Mouse (Mus musculus) midbrain, embryonic 16.5 days (tissue): Measurements from ENCODE around the gene Hsd3b6. TPM values are rescaled to one million over a fixed set of nuclear protein-coding genes. Genes with fewer than 3 reads are reported as not detected.

Experiments
- ATAC-seq: fragments of 200-750 bp; cut with Nextera tagmentation; 2 replicates; pipeline ENCODE4 v1.8.0; 2017; ENCODE audit warnings: moderate TSS enrichment
- H3K27ac ChIP-seq: fragments of 300-500 bp; sonication (generic); 2 replicates; pipeline ENCODE4 v1.5.1; 2014; ENCODE audit warnings: mild to moderate bottlenecking, low read length, mixed read lengths
- H3K27me3 ChIP-seq: fragments of 300-500 bp; sonication (generic); 2 replicates; pipeline ENCODE4 v1.6.1; 2014; ENCODE audit warnings: low read depth, low read length, mixed read lengths; ENCODE audit not compliant: control insufficient read depth, insufficient read depth
- H3K36me3 ChIP-seq: fragments of 300-500 bp; sonication (generic); 2 replicates; pipeline ENCODE4 v1.6.1; 2014; ENCODE audit warnings: mild to moderate bottlenecking, low read length, moderate library complexity, mixed read lengths; ENCODE audit not compliant: control insufficient read depth, insufficient read depth
- H3K4me1 ChIP-seq: fragments of 300-500 bp; sonication (generic); 2 replicates; pipeline ENCODE4 v1.6.1; 2014; ENCODE audit warnings: mild to moderate bottlenecking, low read length, mixed read lengths; ENCODE audit not compliant: control insufficient read depth, insufficient read depth
- H3K4me2 ChIP-seq: fragments of 300-500 bp; sonication (generic); 2 replicates; pipeline ENCODE4 v1.6.1; 2014; ENCODE audit warnings: mild to moderate bottlenecking, low read length, mixed read lengths
- H3K4me3 ChIP-seq: fragments of 300-500 bp; sonication (generic); 2 replicates; pipeline ENCODE4 v1.5.1; 2014; ENCODE audit warnings: low read depth, mild to moderate bottlenecking, low read length, moderate library complexity, mixed read lengths
- H3K9ac ChIP-seq: fragments of 300-500 bp; sonication (generic); 2 replicates; pipeline ENCODE4 v1.6.1; 2014; ENCODE audit warnings: low read depth, low read length, mixed read lengths
- H3K9me3 ChIP-seq: fragments of 300-500 bp; sonication (generic); replicated peaks from 2 replicates; pipeline ENCODE4 v1.6.1; 2014; ENCODE audit warnings: mild to moderate bottlenecking, low read length, mixed read lengths; ENCODE audit not compliant: control insufficient read depth, poor library complexity, severe bottlenecking
- WGBS: fragments of 180-500 bp; shearing (Covaris S2); extraction: QIAGEN DNeasy Blood & Tissue Kit; methylation state at CpG from one replicate; pipeline ENCODE4 v1.1.7; 2014; 5-methylcytosine and 5-hydroxymethylcytosine counted together
- polyA plus RNA-seq: library from polyadenylated mRNA; unstranded; fragments of >200 nt; fragmentation: Nextera tagmentation; extraction: Ambion mirVana; gene quantifications from 2 replicates; pipeline ENCODE4 v1.2.1, GENCODE M21; 2015

The Hsd3b6 gene
- 0.44 and 0.47 TPM in 2 replicates for polyA plus RNA-seq

GRCm38 (mm10) chr3:98814101-98814670 is at the start of gene Hsd3b6:
Gene Hsd3b6, minus strand, starts transcription at chr3:98814443.
- no peak for ATAC-seq

GRCm38 (mm10) chr3:98862800-98863199 is 48.6 kb upstream of the Hsd3b6 start:
- WGBS = 100% methylated on average over 1 of the region's 1 CpGs
- H3K4me1 ChIP-seq = no peaks in the 10 kb centered on the region
- ATAC-seq = no peak
- no peak overlapping the region for H3K27ac ChIP-seq
- H3K4me3 ChIP-seq = no peak overlapping the region
- no peak overlapping the region for H3K4me2 ChIP-seq
- H3K27me3 ChIP-seq = no peaks in the 10 kb centered on the region
- no peak overlapping the region for H3K9ac ChIP-seq
- H3K9me3 ChIP-seq = no peaks in the 10 kb centered on the region
- no peaks in the 10 kb centered on the region for H3K36me3 ChIP-seq

More at GRCm38 (mm10) chr3:98814101-98814670, at the start of gene Hsd3b6:
- H3K4me1 ChIP-seq = no peaks in the 10 kb centered on the region
- no peaks in the 10 kb centered on the region for H3K27me3 ChIP-seq
- no peak within 1 kb of the TSS for H3K9ac ChIP-seq
- H3K4me2 ChIP-seq = no peak within 1 kb of the TSS
- 77% methylated on average over 6 of the region's 6 CpGs for WGBS
- H3K9me3 ChIP-seq = no peaks in the 10 kb centered on the region
- no peaks in the 10 kb centered on the region for H3K36me3 ChIP-seq
- H3K4me3 ChIP-seq = no peak within 1 kb of the TSS
- no peak within 1 kb of the TSS for H3K27ac ChIP-seq

- Histone ChIP-seq H3K9me3 (no peaks in the 10 kb centered on the region), H3K27ac (no peak within 1 kb of the TSS), H3K4me3 (no peak within 1 kb of the TSS), H3K27me3 (no peaks in the 10 kb centered on the region), H3K4me1 (no peaks in the 10 kb centered on the region), H3K4me2 (no peak within 1 kb of the TSS), H3K36me3 (no peaks in the 10 kb centered on the region), H3K9ac (no peak within 1 kb of the TSS)
- 94% methylated on average over 3 of the region's 3 CpGs for WGBS
- ATAC-seq = no peak
Observed at GRCm38 (mm10) chr3:98859576-98859975, 45.3 kb upstream of the Hsd3b6 start, which contains the start of gene Hsd3b1. Gene Hsd3b1, minus strand, starts transcription at chr3:98859794.

GRCm38 (mm10) chr3:98858051-98858450 is 43.8 kb upstream of the Hsd3b6 start:
- no peaks in the 10 kb centered on the region for H3K9me3 ChIP-seq
- 91% methylated on average over 2 of the region's 2 CpGs for WGBS
- ATAC-seq = no peak
- no peak overlapping the region for H3K27ac ChIP-seq
- no peaks in the 10 kb centered on the region for H3K36me3 ChIP-seq
- H3K27me3 ChIP-seq = no peaks in the 10 kb centered on the region
- no peak overlapping the region for H3K4me2 ChIP-seq
- no peak overlapping the region for H3K4me3 ChIP-seq
- no peaks in the 10 kb centered on the region for H3K4me1 ChIP-seq
- H3K9ac ChIP-seq = no peak overlapping the region

GRCm38 (mm10) chr3:98856892-98857291 is 42.6 kb upstream of the Hsd3b6 start:
- H3K27me3 ChIP-seq = no peaks in the 10 kb centered on the region
- no peak overlapping the region for H3K9ac ChIP-seq
- 86% methylated on average over 1 of the region's 1 CpGs for WGBS
- H3K4me1 ChIP-seq = no peaks in the 10 kb centered on the region
- H3K27ac ChIP-seq = no peak overlapping the region
- no peak for ATAC-seq
- H3K4me3 ChIP-seq = no peak overlapping the region
- no peaks in the 10 kb centered on the region for H3K36me3 ChIP-seq
- H3K4me2 ChIP-seq = no peak overlapping the region
- H3K9me3 ChIP-seq = no peaks in the 10 kb centered on the region

GRCm38 (mm10) chr3:98855160-98855559 is 40.9 kb upstream of the Hsd3b6 start:
- H3K36me3 ChIP-seq = no peaks in the 10 kb centered on the region
- H3K4me3 ChIP-seq = no peak overlapping the region
- no peak for ATAC-seq
- no peaks in the 10 kb centered on the region for H3K9me3 ChIP-seq
- H3K27me3 ChIP-seq = no peaks in the 10 kb centered on the region
- no peak overlapping the region for H3K9ac ChIP-seq
- no peak overlapping the region for H3K4me2 ChIP-seq
- H3K27ac ChIP-seq = no peak overlapping the region
- H3K4me1 ChIP-seq = no peaks in the 10 kb centered on the region
- WGBS = 91% methylated on average over 3 of the region's 3 CpGs

- H3K4me3 ChIP-seq = no peak overlapping the region
- no peak overlapping the region for H3K9ac ChIP-seq
- no peak overlapping the region for H3K27ac ChIP-seq
- H3K4me1 ChIP-seq = no peaks in the 10 kb centered on the region
- H3K9me3 ChIP-seq = no peaks in the 10 kb centered on the region
- H3K27me3 ChIP-seq = no peaks in the 10 kb centered on the region
- no peak for ATAC-seq
- H3K4me2 ChIP-seq = no peak overlapping the region
- 40% methylated on average over 1 of the region's 1 CpGs for WGBS
- no peaks in the 10 kb centered on the region for H3K36me3 ChIP-seq
Observed at GRCm38 (mm10) chr3:98853685-98854084, 39.4 kb upstream of the Hsd3b6 start.

- Histone ChIP-seq H3K4me3 (no peak overlapping the region), H3K27me3 (no peaks in the 10 kb centered on the region), H3K9me3 (no peaks in the 10 kb centered on the region), H3K36me3 (no peaks in the 10 kb centered on the region), H3K4me2 (no peak overlapping the region), H3K4me1 (no peaks in the 10 kb centered on the region), H3K27ac (no peak overlapping the region), H3K9ac (no peak overlapping the region)
- 93% methylated on average over 3 of the region's 3 CpGs for WGBS
- ATAC-seq = no peak
Observed at GRCm38 (mm10) chr3:98853051-98853450, 38.8 kb upstream of the Hsd3b6 start.

GRCm38 (mm10) chr3:98852631-98853030 is 38.4 kb upstream of the Hsd3b6 start:
- no peak overlapping the region for H3K4me3 ChIP-seq

More at GRCm38 (mm10) chr3:98852631-98853030, 38.4 kb upstream of the Hsd3b6 start:
- no peaks in the 10 kb centered on the region for H3K27me3 ChIP-seq
- H3K27ac ChIP-seq = no peak overlapping the region
- 85% methylated on average over 6 of the region's 6 CpGs for WGBS
- H3K9ac ChIP-seq = no peak overlapping the region
- no peaks in the 10 kb centered on the region for H3K36me3 ChIP-seq
- no peak for ATAC-seq
- H3K9me3 ChIP-seq = no peaks in the 10 kb centered on the region
- no peak overlapping the region for H3K4me2 ChIP-seq
- no peaks in the 10 kb centered on the region for H3K4me1 ChIP-seq
